In the genomic region with DNA sequence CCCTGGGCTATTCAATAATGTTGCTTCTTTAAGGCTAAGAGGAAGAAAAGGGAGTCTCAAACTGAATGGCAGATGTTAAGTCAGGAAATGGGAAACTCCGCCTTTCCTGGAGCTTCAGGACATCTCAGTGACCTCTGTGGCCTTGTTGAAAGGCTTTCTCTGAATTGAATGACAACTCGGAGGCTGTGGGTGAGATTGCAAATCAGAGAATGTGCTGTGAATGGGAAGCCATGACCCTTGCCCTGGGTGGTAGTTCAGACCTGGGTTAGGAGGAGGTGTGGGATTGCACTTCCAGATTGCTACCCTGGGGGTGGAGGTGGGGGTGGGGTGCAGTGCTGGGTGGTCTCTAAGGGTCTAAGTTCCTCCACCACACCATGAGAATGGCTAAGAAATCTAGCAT, we compare ENCODE assay signal across 12 mouse cellular contexts.
DNase-seq lines count a peak whose midpoint lies in the region; TF ChIP-seq lines count a peak whose summit lies in the region.
"Had no signal": no experiment of that assay in that cellular context is flagged by ENCODE, and none has a peak within 500 bp of the region (broad histone marks: within the 10 kb centered on the region; RNA-seq: fewer than 3 reads in every experiment).

No protein-coding gene starts in this region.

- peaks cover 9% of the 10 kb centered on the region for H3K9me3 ChIP-seq in ES-Bruce4 (replicated peaks; ENCODE audit: control insufficient read depth, insufficient read depth, low read length, poor library complexity, severe bottlenecking)
- H3K9me3 ChIP-seq: megakaryocyte, embryonic 14.5 days had no signal

- 0 out of 2 replicates have a peak overlapping the region, but pooled peaks have one; percentile 37 for H3K27ac ChIP-seq in ES-Bruce4 (ENCODE audit: insufficient read depth, low read length)
- H3K27ac ChIP-seq in cerebellum, adult 2 months (ENCODE audit: insufficient read depth, low read length), result no peak overlapping the region

- intact Hi-C loops in gastrocnemius, postnatal 36 days (cut with DNase I), result no loop called here

- no peaks in the 10 kb centered on the region for H3K27me3 ChIP-seq in ES-Bruce4 (ENCODE audit: control insufficient read depth, insufficient read depth, low read length, poor library complexity, severe bottlenecking)
- H3K27me3 ChIP-seq in cerebellum, adult 2 months (ENCODE audit: control insufficient read depth, insufficient read depth, low read length), result no peaks in the 10 kb centered on the region
- H3K27me3 ChIP-seq: megakaryocyte, embryonic 14.5 days had no signal

- H3K36me3 ChIP-seq in ES-Bruce4 (ENCODE audit: control insufficient read depth, insufficient read depth, low read length, poor library complexity, severe bottlenecking), result no peaks in the 10 kb centered on the region

- no peak overlapping the region for H3K4me3 ChIP-seq in ES-Bruce4 (ENCODE audit: low read depth, low read length)
- no peak overlapping the region for H3K4me3 ChIP-seq in cerebellum, adult 2 months (replicated peaks; ENCODE audit: insufficient read depth, low read depth, low read length)
- H3K4me3 ChIP-seq: megakaryocyte, embryonic 14.5 days had no signal

- no peak overlapping the region for H3K9ac ChIP-seq in ES-Bruce4 (ENCODE audit: low read depth, poor library complexity, severe bottlenecking)

- 19% methylated on average over 2 of the region's 2 CpGs for WGBS in cerebellum, adult 2 months

- TF ChIP-seq POLR2A in ES-Bruce4 (IDR thresholded peaks at IDR 0.05; ENCODE audit: insufficient read depth, low read length), result no peak
- no peak for TF ChIP-seq POLR2A in cerebellum, adult 2 months (IDR thresholded peaks at IDR 0.05; ENCODE audit: borderline replicate concordance, insufficient read depth, low read length)

- TF ChIP-seq EP300 in ES-Bruce4 (IDR thresholded peaks at IDR 0.05; ENCODE audit: insufficient read depth, low read depth, low read length), result peak; percentile 94

- TF ChIP-seq CTCF in ES-Bruce4 (IDR thresholded peaks at IDR 0.05; ENCODE audit: low read depth, low read length), result no peak
- TF ChIP-seq CTCF in cerebellum, adult 2 months (IDR thresholded peaks at IDR 0.05; ENCODE audit: borderline replicate concordance, insufficient read depth, low read depth, low read length), result no peak

- H3K4me1 ChIP-seq in ES-Bruce4 (ENCODE audit: control insufficient read depth, insufficient read depth, low read length), result no peaks in the 10 kb centered on the region
- H3K4me1 ChIP-seq in cerebellum, adult 2 months (ENCODE audit: control insufficient read depth, insufficient read depth, low read length), result no peaks in the 10 kb centered on the region
- H3K4me1 ChIP-seq: megakaryocyte, embryonic 14.5 days had no signal

- peak; percentile 2 for DNase-seq in gastrocnemius, adult 18-20 months (ENCODE audit: low spot score)
- DNase-seq in gastrocnemius, postnatal 36 days, result no peak
- DNase-seq in embryo, embryonic 11 days, result peak; percentile 72
- peak; percentile 49 to 66 for DNase-seq in kidney, postnatal 25 days
- no peak for DNase-seq in cerebellum, adult 2 months
- no peak for DNase-seq in left cerebral cortex, adult 18-20 months (ENCODE audit: low spot score in 2 of 2)
- DNase-seq in Muller cell, postnatal 12 days (ENCODE audit: inconsistent ontology term), result no peak
- DNase-seq: B cell, adult 2 months; cerebellum, adult 8-10 months; left cerebral cortex, postnatal 4 days had no signal

Comparison
In these comparisons a context has a peak if more than half of its experiments do, and no peak if none do; other contexts are left out.
1. DNase-seq: peak in gastrocnemius, adult 18-20 months (single experiment), embryo, embryonic 11 days (single experiment) and kidney, postnatal 25 days (2 of 2); none in gastrocnemius, postnatal 36 days (0 of 2), cerebellum, adult 2 months (0 of 2), left cerebral cortex, adult 18-20 months (0 of 2) and Muller cell, postnatal 12 days (single experiment).